Mouse (Mus musculus) intestine, embryonic 14.5 days (tissue): ENCODE measurements at regions not wholly inside any gene's neighbourhood (a gene's known extent, or its start where the extent isn't known, plus 50 kb on each side); places are given as distances from the start of the nearest gene placed in this dataset.

Source experiments
- ATAC-seq: fragments of 200-750 bp; cut with Nextera tagmentation; replicated peaks from 2 replicates; pipeline ENCODE4 v1.8.0; 2017; ENCODE audit warnings: low read depth, moderate number of reproducible peaks, moderate TSS enrichment, moderate library complexity; ENCODE audit not compliant: low FRiP score, low TSS enrichment
- DNase-seq: peaks from one replicate; pipeline ENCODE4 v3.0.0-alpha.2; 2018; ENCODE audit warnings: low spot score
- H3K27ac ChIP-seq: fragments of 300-500 bp; sonication (generic); 2 replicates; pipeline ENCODE4 v1.5.1; 2014; ENCODE audit warnings: low read depth, mild to moderate bottlenecking, control low read depth
- H3K27me3 ChIP-seq: fragments of 300-500 bp; sonication (generic); replicated peaks from 2 replicates; pipeline ENCODE4 v1.6.1; 2014; ENCODE audit warnings: low read length, control low read depth; ENCODE audit not compliant: control insufficient read depth, insufficient read depth
- H3K36me3 ChIP-seq: fragments of 300-500 bp; sonication (generic); 2 replicates; pipeline ENCODE4 v1.6.1; 2014; ENCODE audit warnings: low read length, control low read depth; ENCODE audit not compliant: control insufficient read depth, insufficient read depth
- H3K4me1 ChIP-seq: fragments of 300-500 bp; sonication (generic); replicated peaks from 2 replicates; pipeline ENCODE4 v1.6.1; 2014; ENCODE audit warnings: low read length, control low read depth, mixed read lengths; ENCODE audit not compliant: control insufficient read depth, insufficient read depth
- H3K4me2 ChIP-seq: fragments of 300-500 bp; sonication (generic); 2 replicates; pipeline ENCODE4 v1.6.1; 2014; ENCODE audit warnings: low read length
- H3K4me3 ChIP-seq: fragments of 300-500 bp; sonication (generic); 2 replicates; pipeline ENCODE4 v1.5.1; 2014; ENCODE audit warnings: low read depth, low read length, control low read depth, mixed read lengths
- H3K9ac ChIP-seq: fragments of 300-500 bp; sonication (generic); 2 replicates; pipeline ENCODE4 v1.6.1; 2014; ENCODE audit warnings: mild to moderate bottlenecking, low read length
- H3K9me3 ChIP-seq: fragments of 300-500 bp; sonication (generic); 2 replicates; pipeline ENCODE4 v1.6.1; 2016; ENCODE audit warnings: low read length, control low read depth; ENCODE audit not compliant: control insufficient read depth
- WGBS: fragments of 180-500 bp; shearing (Covaris S2); extraction: QIAGEN DNeasy Blood & Tissue Kit; methylation state at CpG from one replicate; pipeline ENCODE4 v1.1.7; 2014; 5-methylcytosine and 5-hydroxymethylcytosine counted together

DNA sequence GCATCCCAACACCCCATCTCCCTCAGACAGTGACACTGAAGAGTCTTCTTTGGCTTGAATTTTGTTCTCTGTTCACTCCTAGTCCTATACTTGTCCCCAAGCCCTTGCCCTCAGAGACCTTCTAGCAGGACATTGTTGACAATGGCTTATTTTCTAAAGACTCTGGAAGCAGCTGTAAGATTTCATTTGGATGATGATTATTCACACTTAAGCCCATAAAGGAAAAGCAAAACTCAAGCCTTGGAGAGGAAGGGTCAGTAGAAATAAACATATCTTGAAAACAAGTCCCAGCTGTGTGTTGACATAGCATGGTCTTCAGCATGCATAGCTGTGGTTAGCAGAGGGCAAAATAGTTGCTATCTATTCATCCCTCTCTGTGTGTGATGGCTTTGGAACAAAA is 59.9 kb upstream of the Cdh11 start:
- H3K4me2 ChIP-seq = no peak overlapping the region
- H3K27me3 ChIP-seq = no peaks in the 10 kb centered on the region
- H3K4me3 ChIP-seq = no peak overlapping the region
- H3K27ac ChIP-seq = no peak overlapping the region
- H3K36me3 ChIP-seq = no peaks in the 10 kb centered on the region
- ATAC-seq (no peak), DNase-seq (no peak)
- H3K4me1 ChIP-seq = no peaks in the 10 kb centered on the region
- H3K9ac ChIP-seq = no peak overlapping the region
- H3K9me3 ChIP-seq = no peaks in the 10 kb centered on the region

DNA sequence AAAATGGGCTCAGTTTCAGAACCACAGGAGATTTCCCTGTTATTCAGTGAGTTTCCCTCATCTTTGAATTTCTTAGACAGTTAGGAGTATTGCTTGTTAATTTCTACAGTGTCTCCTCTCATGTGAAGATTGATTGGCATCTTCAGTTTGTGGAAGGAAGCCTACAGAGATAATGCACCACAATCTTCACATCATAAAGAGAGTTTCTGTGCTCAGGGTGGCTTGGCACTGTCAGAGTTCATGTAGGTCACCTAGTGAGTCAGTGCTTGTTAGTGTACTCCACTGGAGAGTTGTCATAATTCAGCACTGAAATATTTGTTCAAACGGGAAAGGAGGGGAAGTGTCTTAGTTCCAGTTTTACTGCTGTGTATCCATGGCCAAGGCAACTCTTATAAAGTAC is 74.6 kb upstream of the Cdh11 start:
- Histone ChIP-seq H3K4me1 (no peaks in the 10 kb centered on the region), H3K4me2 (no peak overlapping the region), H3K27ac (no peak overlapping the region), H3K27me3 (no peaks in the 10 kb centered on the region), H3K36me3 (no peaks in the 10 kb centered on the region), H3K9me3 (no peaks in the 10 kb centered on the region), H3K4me3 (no peak overlapping the region), H3K9ac (no peak overlapping the region)
- no peak for ATAC-seq
- WGBS = 63% methylated on average over 1 of the region's 1 CpGs
- DNase-seq = no peak

DNA sequence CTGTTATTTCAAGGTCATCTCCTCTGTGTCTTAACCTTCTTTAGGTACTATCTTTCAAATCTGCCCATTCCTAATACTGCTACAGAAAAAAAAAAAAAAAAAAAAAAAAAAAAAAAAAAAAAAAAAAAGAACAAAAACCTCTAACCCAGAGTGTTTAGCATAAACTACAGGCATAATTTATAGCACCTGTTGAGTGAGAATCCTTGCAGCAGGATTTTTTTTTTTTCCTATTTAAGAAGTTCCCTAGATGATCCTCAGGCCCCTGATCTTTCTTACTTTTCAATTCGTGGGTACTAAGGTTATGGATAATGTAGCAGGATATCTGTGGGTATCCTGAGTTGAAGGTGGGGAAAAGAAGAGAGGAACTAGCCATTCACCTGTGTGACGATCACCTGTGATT is 114.1 kb upstream of the Cdh11 start:
- no peaks in the 10 kb centered on the region for H3K36me3 ChIP-seq
- WGBS = 81% methylated on average over 2 of the region's 2 CpGs

GRCm38 (mm10) chr8:102900662-102901061 is 115.2 kb upstream of the Cdh11 start:
- Histone ChIP-seq H3K4me1 (peaks cover 3% of the 10 kb centered on the region; the same call in 1 of the 2 replicates), H3K4me3 (no peak overlapping the region), H3K36me3 (no peaks in the 10 kb centered on the region), H3K4me2 (no peak overlapping the region), H3K9me3 (no peaks in the 10 kb centered on the region), H3K27ac (no peak overlapping the region), H3K9ac (no peak overlapping the region), H3K27me3 (no peaks in the 10 kb centered on the region)
- DNase-seq (no peak), ATAC-seq (no peak)
- 39% methylated on average over 5 of the region's 5 CpGs for WGBS

More for the DNA sequence above, 114.1 kb upstream of the Cdh11 start:
- Histone ChIP-seq H3K9ac (no peak overlapping the region), H3K27ac (no peak overlapping the region), H3K4me1 (peaks cover 3% of the 10 kb centered on the region; the same call in 1 of the 2 replicates), H3K4me3 (no peak overlapping the region), H3K4me2 (no peak overlapping the region), H3K27me3 (no peaks in the 10 kb centered on the region), H3K9me3 (no peaks in the 10 kb centered on the region)
- DNase-seq (no peak), ATAC-seq (no peak)

DNA sequence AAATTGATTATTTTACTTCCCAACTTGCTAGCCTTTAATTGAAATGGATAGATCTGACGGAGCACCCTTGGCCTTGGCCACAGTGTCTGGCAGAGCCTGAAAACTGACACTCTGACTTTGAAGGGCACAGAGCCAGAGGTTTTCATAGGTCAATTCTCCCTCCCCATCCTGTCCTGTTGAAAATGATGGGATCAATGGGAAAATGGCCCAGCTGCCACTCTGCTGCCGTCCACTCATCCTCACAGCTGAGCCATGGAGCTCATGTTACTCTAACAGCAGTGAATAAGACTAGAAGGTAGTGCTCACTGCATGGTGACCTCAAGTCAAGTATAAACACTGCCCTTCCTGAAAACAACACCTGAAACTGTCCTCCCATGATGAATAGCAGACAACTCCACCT is 122.0 kb upstream of the Cdh11 start:
- no peak overlapping the region for H3K4me2 ChIP-seq
- WGBS = 62% methylated on average over 2 of the region's 2 CpGs
- H3K9me3 ChIP-seq = no peaks in the 10 kb centered on the region
- no peak overlapping the region for H3K27ac ChIP-seq
- H3K9ac ChIP-seq = no peak overlapping the region
- DNase-seq = no peak
- no peaks in the 10 kb centered on the region for H3K4me1 ChIP-seq
- no peak overlapping the region for H3K4me3 ChIP-seq
- no peaks in the 10 kb centered on the region for H3K36me3 ChIP-seq
- no peak for ATAC-seq
- no peaks in the 10 kb centered on the region for H3K27me3 ChIP-seq

- no peaks in the 10 kb centered on the region for H3K4me1 ChIP-seq
- H3K27ac ChIP-seq = no peak overlapping the region
- H3K4me3 ChIP-seq = no peak overlapping the region
- DNase-seq (no peak), ATAC-seq (no peak)
- no peaks in the 10 kb centered on the region for H3K9me3 ChIP-seq
- H3K9ac ChIP-seq = no peak overlapping the region
- H3K36me3 ChIP-seq = no peaks in the 10 kb centered on the region
- H3K27me3 ChIP-seq = no peaks in the 10 kb centered on the region
- 25% methylated on average over 3 of the region's 3 CpGs for WGBS
- H3K4me2 ChIP-seq = no peak overlapping the region
These were observed 145.9 kb upstream of the Cdh11 start for GRCm38 (mm10) chr8:102931342-102931835.

- Histone ChIP-seq H3K4me1 (no peaks in the 10 kb centered on the region), H3K36me3 (no peaks in the 10 kb centered on the region), H3K27ac (no peak overlapping the region), H3K27me3 (no peaks in the 10 kb centered on the region), H3K9ac (no peak overlapping the region), H3K4me3 (no peak overlapping the region), H3K4me2 (no peak overlapping the region), H3K9me3 (no peaks in the 10 kb centered on the region)
- no peak for DNase-seq
- WGBS = 93% methylated on average over 2 of the region's 2 CpGs
- ATAC-seq = no peak
These were observed 153.3 kb upstream of the Cdh11 start for GRCm38 (mm10) chr8:102938771-102939170.

DNA sequence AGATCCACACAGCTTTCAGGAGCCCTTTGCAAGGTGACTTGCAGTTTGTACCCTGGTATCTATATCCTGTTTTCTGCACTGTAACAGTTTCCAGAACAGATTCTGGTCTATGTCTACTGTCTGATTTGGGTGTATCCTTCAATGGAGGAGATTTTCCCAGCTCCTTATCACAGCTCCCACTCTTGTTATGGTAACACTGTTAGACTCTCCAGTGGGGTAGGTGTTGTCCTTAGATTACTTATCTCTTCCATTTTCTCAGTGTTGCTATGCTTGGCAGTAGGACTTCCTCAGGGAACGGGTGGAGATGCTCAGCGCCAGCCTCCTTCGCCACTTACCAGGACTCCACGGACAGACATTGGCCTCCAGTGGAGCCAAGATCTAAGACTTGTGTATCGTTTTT is 160.1 kb upstream of the Cdh11 start:
- Histone ChIP-seq H3K9ac (no peak overlapping the region), H3K4me2 (no peak overlapping the region), H3K27me3 (no peaks in the 10 kb centered on the region), H3K36me3 (no peaks in the 10 kb centered on the region), H3K4me3 (no peak overlapping the region), H3K9me3 (no peaks in the 10 kb centered on the region), H3K27ac (no peak overlapping the region), H3K4me1 (no peaks in the 10 kb centered on the region)
- 78% methylated on average over 5 of the region's 5 CpGs for WGBS
- DNase-seq = no peak
- ATAC-seq = no peak

- Histone ChIP-seq H3K4me2 (no peak overlapping the region), H3K27ac (no peak overlapping the region), H3K4me1 (no peaks in the 10 kb centered on the region), H3K27me3 (no peaks in the 10 kb centered on the region), H3K36me3 (no peaks in the 10 kb centered on the region), H3K9me3 (no peaks in the 10 kb centered on the region), H3K4me3 (no peak overlapping the region), H3K9ac (no peak overlapping the region)
- no peak for ATAC-seq
- no peak for DNase-seq
- 71% methylated on average over 7 of the region's 7 CpGs for WGBS
These were observed 192.7 kb upstream of the Cdh11 start for GRCm38 (mm10) chr8:102978161-102978581.
